Mouse (Mus musculus) v-Abl transformed pro-B cells (cell line): Measurements from ENCODE around the gene Adcy6.

Experiments used
- in situ Hi-C, 2 experiments: fragments of 400-800 bp; cut with MboI; formaldehyde crosslinking; loops; one replicate each; pipeline ENCODE4 v1.15.1; 2025; ENCODE audit not compliant: unreplicated experiment in 2 of 2

Gene Adcy6

GRCm38 (mm10) chr15:98609331-98610130, at the start of gene Adcy6:
Gene Adcy6, minus strand, starts transcription at chr15:98610076.
- in situ Hi-C loops = loop anchor here (10.0 to 25.0 kb wide), 2 partner anchors 215 to 222 kb away; partner anchors contain the start of gene Olfr283 (in 1 of the 2)

GRCm38 (mm10) chr15:98656982-98657751, 47.3 kb upstream of the Adcy6 start:
- in situ Hi-C loops = no loop called here

- in situ Hi-C loops = no loop called here
These were observed 42.3 kb upstream of the Adcy6 start for GRCm38 (mm10) chr15:98652174-98652573.

- in situ Hi-C loops = no loop called here
These were observed 41.6 kb upstream of the Adcy6 start for GRCm38 (mm10) chr15:98651431-98651830.

- in situ Hi-C loops = no loop called here
These were observed 38.2 kb upstream of the Adcy6 start for GRCm38 (mm10) chr15:98648071-98648470.

- in situ Hi-C loops = no loop called here
These were observed 37.4 kb upstream of the Adcy6 start for GRCm38 (mm10) chr15:98647308-98647707.

- in situ Hi-C loops = no loop called here
These were observed 36.9 kb upstream of the Adcy6 start for GRCm38 (mm10) chr15:98646737-98647136.

GRCm38 (mm10) chr15:98645057-98646026, 35.5 kb upstream of the Adcy6 start:
- in situ Hi-C loops = no loop called here

GRCm38 (mm10) chr15:98644406-98644805, 34.5 kb upstream of the Adcy6 start:
- in situ Hi-C loops = no loop called here

GRCm38 (mm10) chr15:98640157-98640556, 30.3 kb upstream of the Adcy6 start:
- in situ Hi-C loops = no loop called here

GRCm38 (mm10) chr15:98637155-98637554, 27.3 kb upstream of the Adcy6 start:
- in situ Hi-C loops = no loop called here

GRCm38 (mm10) chr15:98636517-98636916, 26.6 kb upstream of the Adcy6 start:
- in situ Hi-C loops = no loop called here

GRCm38 (mm10) chr15:98635291-98635841, 25.5 kb upstream of the Adcy6 start:
- in situ Hi-C loops = no loop called here

GRCm38 (mm10) chr15:98634541-98635081, 24.7 kb upstream of the Adcy6 start:
- in situ Hi-C loops = no loop called here

GRCm38 (mm10) chr15:98633822-98634470, 24.1 kb upstream of the Adcy6 start:
- in situ Hi-C loops = no loop called here

- in situ Hi-C loops = no loop called here
These were observed 23.0 kb upstream of the Adcy6 start for GRCm38 (mm10) chr15:98632921-98633320.

- in situ Hi-C loops = no loop called here
These were observed 22.4 kb upstream of the Adcy6 start for GRCm38 (mm10) chr15:98632107-98632744.

- in situ Hi-C loops = no loop called here
These were observed 21.6 kb upstream of the Adcy6 start for GRCm38 (mm10) chr15:98631493-98631892.

GRCm38 (mm10) chr15:98630540-98630939, 20.7 kb upstream of the Adcy6 start, which contains the start of gene Cacnb3:
Gene Cacnb3, plus strand, starts transcription at chr15:98630840.
- in situ Hi-C loops = no loop called here
